Mouse (Mus musculus): Measurements from ENCODE around the gene Fgfr2.

GRCm38 (mm10) chr7:132234250-132234649 lies 888.9 kb downstream of the Fgfr2 start:
- TF ChIP-seq CTCF (conservative IDR thresholded peaks at IDR 0.05; ENCODE audit: low read length) (no peak), POU5F1 (IDR thresholded peaks at IDR 0.05; ENCODE audit: borderline replicate concordance, low read length) (no peak), NANOG (IDR thresholded peaks at IDR 0.05; ENCODE audit: borderline replicate concordance, low read length) (no peak)

Data from E14TG2a.4 (cell line).